Mouse (Mus musculus) thymus, adult 2 months (tissue): ENCODE results near the gene Gm17428. TPM values are rescaled to one million over a fixed set of nuclear protein-coding genes. Genes with fewer than 3 reads are reported as not detected.
A peak's percentile ranks its signal among the peaks of the same experiment; 100 is the strongest.

Experiments used
- DNase-seq: peaks from one replicate; pipeline ENCODE4 v3.0.0; 2021
- H3K27ac ChIP-seq: fragments of 200-500 bp; 2 replicates; pipeline ENCODE4 v1.5.1; 2012; ENCODE audit warnings: low read length, control low read depth; ENCODE audit not compliant: control insufficient read depth, insufficient read depth
- H3K27me3 ChIP-seq: fragments of 200-500 bp; 2 replicates; pipeline ENCODE4 v1.6.1; 2012; ENCODE audit warnings: mild to moderate bottlenecking, low read length, moderate library complexity, mixed read lengths; ENCODE audit not compliant: control insufficient read depth, insufficient read depth
- H3K36me3 ChIP-seq: fragments of 200-500 bp; 2 replicates; pipeline ENCODE4 v1.6.1; 2012; ENCODE audit warnings: mild to moderate bottlenecking, low read length, moderate library complexity; ENCODE audit not compliant: control insufficient read depth, insufficient read depth
- H3K4me1 ChIP-seq: fragments of 200-500 bp; replicated peaks from 2 replicates; pipeline ENCODE4 v1.6.1; 2012; ENCODE audit warnings: low read length; ENCODE audit not compliant: control insufficient read depth, insufficient read depth
- H3K4me3 ChIP-seq: fragments of 200-500 bp; 2 replicates; pipeline ENCODE4 v1.5.1; 2012; ENCODE audit warnings: mild to moderate bottlenecking, low read length, control low read depth, moderate library complexity; ENCODE audit not compliant: control insufficient read depth, insufficient read depth
- CTCF ChIP-seq: fragments of 200-500 bp; IDR thresholded peaks from 2 replicates; pipeline ENCODE4 v1.5.1; 2012; ENCODE audit warnings: mild to moderate bottlenecking, control low read depth, low read length, moderate library complexity, borderline replicate concordance; ENCODE audit not compliant: control insufficient read depth, poor library complexity, insufficient read depth; ENCODE audit errors: extremely low read depth
- POLR2A ChIP-seq: fragments of 200-500 bp; IDR thresholded peaks from 2 replicates; pipeline ENCODE4 v1.6.1; 2012; ENCODE audit warnings: mild to moderate bottlenecking, low read length, control low read depth, moderate library complexity; ENCODE audit not compliant: control insufficient read depth, poor library complexity, insufficient read depth; ENCODE audit errors: extremely low read depth
- WGBS: fragments of 180-500 bp; shearing (Covaris S2); methylation state at CpG from one replicate; pipeline ENCODE4 v1.1.7; 2018; 5-methylcytosine and 5-hydroxymethylcytosine counted together
- polyA plus RNA-seq: library from polyadenylated mRNA; depleted of rRNA; stranded (reverse); fragments of >200 nt; gene quantifications from 2 replicates; pipeline ENCODE4 v1.2.3, GENCODE M21; 2012; rRNA removed

Gene Gm17428
- polyA plus RNA-seq, 1 experiment = not detected

- Histone ChIP-seq H3K36me3 (peaks cover 58% of the 10 kb centered on the region), H3K4me3 (no peak overlapping the region), H3K27me3 (no peaks in the 10 kb centered on the region), H3K4me1 (no peaks in the 10 kb centered on the region), H3K27ac (no peak overlapping the region)
- WGBS = 98% methylated on average over 9 of the region's 9 CpGs
- no peak for DNase-seq
- TF ChIP-seq CTCF (no peak), POLR2A (no peak)
These were observed 43.7 kb downstream of the Gm17428 start for GRCm38 (mm10) chr14:55020394-55020793.

GRCm38 (mm10) chr14:55023011-55023410 lies 46.3 kb downstream of the Gm17428 start:
- 95% methylated on average over 15 of the region's 15 CpGs for WGBS
- no peak overlapping the region for H3K27ac ChIP-seq
- H3K36me3 ChIP-seq = peaks cover 51% of the 10 kb centered on the region
- no peak for DNase-seq
- no peaks in the 10 kb centered on the region for H3K27me3 ChIP-seq
- no peaks in the 10 kb centered on the region for H3K4me1 ChIP-seq
- H3K4me3 ChIP-seq = no peak overlapping the region
- no peak for TF ChIP-seq POLR2A
- TF ChIP-seq CTCF = no peak

- no peak for TF ChIP-seq POLR2A
- no peak for TF ChIP-seq CTCF
- WGBS = 81% methylated on average over 7 of the region's 7 CpGs
- Histone ChIP-seq H3K4me1 (no peaks in the 10 kb centered on the region), H3K36me3 (peaks cover 49% of the 10 kb centered on the region), H3K27me3 (no peaks in the 10 kb centered on the region), H3K27ac (no peak overlapping the region), H3K4me3 (no peak overlapping the region)
- peak; percentile 15 for DNase-seq
These were observed 47.5 kb downstream of the Gm17428 start for GRCm38 (mm10) chr14:55024236-55024635.

- peaks cover 49% of the 10 kb centered on the region for H3K36me3 ChIP-seq
- DNase-seq = peak; percentile 30
- TF ChIP-seq CTCF = no peak
- no peak for TF ChIP-seq POLR2A
- no peak overlapping the region for H3K4me3 ChIP-seq
- H3K4me1 ChIP-seq = no peaks in the 10 kb centered on the region
- H3K27me3 ChIP-seq = no peaks in the 10 kb centered on the region
- 66% methylated on average over 5 of the region's 5 CpGs for WGBS
- no peak overlapping the region for H3K27ac ChIP-seq
These were observed 48.8 kb downstream of the Gm17428 start for GRCm38 (mm10) chr14:55025527-55025926.

Other genes with a start within 250 kb of the Gm17428 start
- 10.0 and 11.6 TPM in 2 replicates for gene Slc7a8, start 195.0 kb upstream of the Gm17428 start, polyA plus RNA-seq
- 0.15 TPM in 1 of 2 replicates, not detected in the other for gene Rnf212b, start 162.8 kb upstream of the Gm17428 start, polyA plus RNA-seq
- 4.7 and 5.9 TPM in 2 replicates for gene Homez, start 106.0 kb upstream of the Gm17428 start, polyA plus RNA-seq
- 14.3 and 18.2 TPM in 2 replicates for gene Ppp1r3e, start 99.4 kb upstream of the Gm17428 start, polyA plus RNA-seq
- 21.4 and 23.5 TPM in 2 replicates for gene Bcl2l2, start 93.6 kb upstream of the Gm17428 start, polyA plus RNA-seq
- gene Gm20521, start 93.5 kb upstream of the Gm17428 start, polyA plus RNA-seq = 0.28 and 1.9 TPM in 2 replicates
- 190 and 219 TPM in 2 replicates for gene Pabpn1, start 84.4 kb upstream of the Gm17428 start, polyA plus RNA-seq
- gene Slc22a17, start 63.8 kb upstream of the Gm17428 start, polyA plus RNA-seq = 25.7 and 29.9 TPM in 2 replicates
- gene Efs, start 50.8 kb upstream of the Gm17428 start, polyA plus RNA-seq = 20.0 and 25.0 TPM in 2 replicates
- 0.11 and 0.50 TPM in 2 replicates for gene Il25, start 44.2 kb upstream of the Gm17428 start, polyA plus RNA-seq
- 0.67 and 0.92 TPM in 2 replicates for gene Cmtm5, start 40.7 kb upstream of the Gm17428 start, polyA plus RNA-seq
- gene Myh6, start 10.0 kb upstream of the Gm17428 start, polyA plus RNA-seq = 13.4 and 159 TPM in 2 replicates
- gene Myh7, start 17.7 kb downstream of the Gm17428 start, polyA plus RNA-seq = 0.23 and 0.96 TPM in 2 replicates
- gene Ngdn, start 38.5 kb downstream of the Gm17428 start, polyA plus RNA-seq = 24.6 and 31.0 TPM in 2 replicates
- 6.3 and 6.6 TPM in 2 replicates for gene Zfhx2, start 115.4 kb downstream of the Gm17428 start, polyA plus RNA-seq
- gene Thtpa, start 117.9 kb downstream of the Gm17428 start, polyA plus RNA-seq = 6.0 and 6.1 TPM in 2 replicates
- 91.5 and 94.5 TPM in 2 replicates for gene Ap1g2, start 129.7 kb downstream of the Gm17428 start, polyA plus RNA-seq
- 0.37 and 0.51 TPM in 2 replicates for gene Jph4, start 140.0 kb downstream of the Gm17428 start, polyA plus RNA-seq
- gene Dhrs2, start 245.1 kb downstream of the Gm17428 start, polyA plus RNA-seq = 0.10 and 0.50 TPM in 2 replicates